Mouse (Mus musculus) midbrain, embryonic 10.5 days (tissue): Measurements from ENCODE around the gene Dnajc5g. TPM values are rescaled to one million over a fixed set of nuclear protein-coding genes. Genes with fewer than 3 reads are reported as not detected.

ENCODE experiments used
- DNase-seq: peaks from one replicate; pipeline ENCODE4 v3.0.0-alpha.2; 2017; ENCODE audit warnings: low spot score
- H3K27ac ChIP-seq: fragments of 300-500 bp; sonication (generic); replicated peaks from 2 replicates; pipeline ENCODE4 v1.5.1; 2016; ENCODE audit warnings: mild to moderate bottlenecking
- H3K27me3 ChIP-seq: fragments of 300-500 bp; sonication (generic); 2 replicates; pipeline ENCODE4 v1.6.1; 2016; ENCODE audit warnings: low read depth, mild to moderate bottlenecking; ENCODE audit not compliant: poor library complexity, severe bottlenecking
- H3K36me3 ChIP-seq: fragments of 300-500 bp; sonication (generic); 2 replicates; pipeline ENCODE4 v1.6.1; 2016; ENCODE audit warnings: mild to moderate bottlenecking, moderate library complexity
- H3K4me1 ChIP-seq: fragments of 300-500 bp; sonication (generic); 2 replicates; pipeline ENCODE4 v1.6.1; 2016
- H3K4me3 ChIP-seq: fragments of 300-500 bp; sonication (generic); 2 replicates; pipeline ENCODE4 v1.5.1; 2016; ENCODE audit warnings: mild to moderate bottlenecking, moderate library complexity
- H3K9me3 ChIP-seq: fragments of 300-500 bp; sonication (generic); replicated peaks from 2 replicates; pipeline ENCODE4 v1.6.1; 2016; ENCODE audit warnings: mild to moderate bottlenecking
- WGBS: fragments of 180-500 bp; shearing (Covaris S2); methylation state at CpG from one replicate; pipeline ENCODE4 v1.1.7; 2016; 5-methylcytosine and 5-hydroxymethylcytosine counted together
- polyA plus RNA-seq: library from polyadenylated mRNA; unstranded; fragments of >200 nt; fragmentation: Nextera tagmentation; extraction: Ambion mirVana; gene quantifications from 2 replicates; pipeline ENCODE4 v1.2.1, GENCODE M21; 2016

Dnajc5g gene
- polyA plus RNA-seq, 1 experiment from 2014 or later = not detected

DNA sequence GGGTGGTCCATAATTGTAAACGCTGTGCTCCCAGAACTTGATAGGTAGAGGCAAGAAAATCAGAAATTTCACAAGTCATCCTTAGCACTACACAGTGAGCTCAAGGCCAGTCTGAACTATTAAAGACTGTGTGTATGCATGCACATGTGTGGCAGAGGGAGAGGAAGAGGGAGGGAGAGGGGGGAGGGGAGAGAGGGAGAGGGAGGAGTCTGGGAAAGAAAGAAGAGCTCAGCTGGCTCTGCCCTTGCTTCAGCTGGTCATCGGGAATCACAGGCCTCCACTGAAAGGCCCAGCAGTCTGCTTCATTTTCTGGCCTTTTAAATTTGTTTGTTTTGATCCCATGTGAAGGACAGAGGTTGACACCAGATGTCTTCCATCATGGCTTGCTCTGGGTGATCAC lies 17.4 kb downstream of the Dnajc5g start:
- no peak overlapping the region for H3K4me3 ChIP-seq
- H3K4me1 ChIP-seq = peaks cover 4% of the 10 kb centered on the region; the same call in 1 of the 2 replicates
- H3K9me3 ChIP-seq = no peaks in the 10 kb centered on the region
- H3K27me3 ChIP-seq = no peaks in the 10 kb centered on the region
- H3K27ac ChIP-seq = no peak overlapping the region
- DNase-seq = no peak
- no peaks in the 10 kb centered on the region for H3K36me3 ChIP-seq
- WGBS = 47% methylated on average over 2 of the region's 2 CpGs

DNA sequence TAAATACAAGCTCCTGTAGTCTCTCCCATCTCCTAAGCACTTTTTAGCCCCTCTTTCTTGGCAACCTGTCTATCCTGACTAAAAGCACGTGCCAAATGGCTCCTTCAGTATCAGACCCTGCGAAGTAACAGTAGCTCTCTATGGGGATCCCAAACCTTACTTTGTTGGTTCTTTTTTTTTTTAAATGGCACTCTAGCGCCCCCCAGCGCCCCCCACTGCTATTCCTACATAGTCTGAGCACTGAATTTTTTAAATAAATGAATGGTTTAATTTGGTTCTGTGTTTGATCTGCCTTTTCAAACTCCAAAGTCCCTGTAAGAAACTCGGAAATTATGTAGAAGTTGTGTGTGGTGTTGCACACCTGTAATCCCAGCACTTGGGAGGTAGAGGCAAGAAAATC lies 20.0 kb downstream of the Dnajc5g start:
- no peaks in the 10 kb centered on the region for H3K36me3 ChIP-seq
- no peaks in the 10 kb centered on the region for H3K27me3 ChIP-seq
- no peak overlapping the region for H3K27ac ChIP-seq
- WGBS = 44% methylated on average over 5 of the region's 5 CpGs
- no peak for DNase-seq
- H3K4me1 ChIP-seq = peaks cover 4% of the 10 kb centered on the region; the same call in 1 of the 2 replicates
- no peaks in the 10 kb centered on the region for H3K9me3 ChIP-seq
- H3K4me3 ChIP-seq = no peak overlapping the region

DNA sequence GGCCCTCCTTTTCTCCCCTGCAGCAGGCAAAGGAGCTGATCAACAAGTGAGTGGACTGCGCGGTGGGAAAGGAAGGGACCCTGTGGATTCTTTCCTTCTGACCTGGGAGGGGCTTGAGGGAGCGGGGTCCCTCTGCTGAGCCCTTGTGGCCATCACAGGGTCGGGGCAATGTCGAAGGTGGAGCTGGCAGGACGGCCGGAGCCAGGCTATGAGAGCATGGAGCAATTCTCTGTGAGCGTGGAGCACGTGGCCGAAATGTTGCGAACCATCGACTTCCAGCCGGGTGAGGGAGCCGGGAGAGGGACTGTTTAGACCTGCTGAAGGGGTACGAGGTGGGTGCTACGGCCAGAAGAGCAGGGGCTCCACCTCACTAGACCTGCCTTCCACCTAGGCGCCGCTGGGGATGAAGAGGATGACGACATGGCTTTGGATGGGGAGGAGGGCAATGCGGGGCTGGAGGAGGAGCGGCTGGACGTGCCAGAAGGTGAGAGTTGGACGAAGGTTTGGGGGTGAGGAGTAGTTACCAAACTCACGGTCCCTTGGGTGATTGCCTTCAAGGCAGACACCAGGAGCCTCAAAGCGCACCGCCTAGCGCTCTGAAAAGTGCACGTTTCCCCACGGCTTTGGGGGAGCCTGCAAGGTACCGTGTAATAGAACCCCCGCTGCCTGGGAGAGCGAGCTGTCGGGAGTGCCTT lies 30.8 kb downstream of the Dnajc5g start:
- no peak overlapping the region for H3K27ac ChIP-seq
- H3K4me3 ChIP-seq = peak overlapping the region; percentile 49
- 1% methylated on average over 33 of the region's 33 CpGs for WGBS
- no peaks in the 10 kb centered on the region for H3K9me3 ChIP-seq
- H3K4me1 ChIP-seq = peaks cover 28% of the 10 kb centered on the region
- peak; percentile 32 for DNase-seq
- H3K36me3 ChIP-seq = peaks cover 8% of the 10 kb centered on the region
- H3K27me3 ChIP-seq = peaks cover 69% of the 10 kb centered on the region

GRCm38 (mm10) chr5:31137658-31138057 lies 31.6 kb downstream of the Dnajc5g start:
- WGBS = 1% methylated on average over 13 of the region's 13 CpGs
- peak; percentile 29 for DNase-seq
- Histone ChIP-seq H3K4me3 (peak overlapping the region; percentile 49), H3K9me3 (no peaks in the 10 kb centered on the region), H3K27me3 (peaks cover 66% of the 10 kb centered on the region), H3K4me1 (peaks cover 28% of the 10 kb centered on the region), H3K27ac (no peak overlapping the region), H3K36me3 (peaks cover 10% of the 10 kb centered on the region)

- under 1% methylated on average over 52 of the region's 52 CpGs for WGBS
- Histone ChIP-seq H3K4me3 (peak within 1 kb of the TSS; percentile 49), H3K4me1 (peaks cover 28% of the 10 kb centered on the region), H3K27me3 (peaks cover 66% of the 10 kb centered on the region), H3K9me3 (no peaks in the 10 kb centered on the region), H3K27ac (no peak within 1 kb of the TSS), H3K36me3 (peaks cover 12% of the 10 kb centered on the region)
- DNase-seq = peak; percentile 33
These were observed 32.3 kb downstream of the Dnajc5g start, which contains the start of gene Ucn for GRCm38 (mm10) chr5:31138241-31138967. Gene Ucn (minus strand): TSS chr5:31138829.

DNA sequence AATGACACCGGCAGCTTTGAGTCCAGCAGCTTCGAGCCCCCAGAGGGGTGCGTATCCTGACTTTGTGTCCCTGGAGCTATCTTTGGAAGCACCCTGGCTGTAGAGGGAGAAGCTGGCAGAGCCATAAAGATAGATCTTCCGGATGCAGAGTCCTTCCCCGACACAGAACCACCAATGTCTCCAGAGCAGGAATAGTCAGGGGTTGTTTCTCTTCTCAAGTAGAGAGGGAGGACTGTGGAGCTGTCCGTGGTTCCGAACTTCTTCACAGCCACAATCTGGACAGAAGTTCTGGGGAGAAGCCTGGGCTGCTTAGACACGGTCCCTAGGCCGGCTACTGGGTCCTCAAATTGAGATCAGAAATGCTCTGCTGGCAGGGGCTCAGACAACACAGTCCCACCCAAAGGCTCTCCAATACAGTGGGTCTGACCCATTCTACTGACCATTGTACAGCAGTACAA lies 32.9 kb downstream of the Dnajc5g start:
- no peaks in the 10 kb centered on the region for H3K9me3 ChIP-seq
- peak overlapping the region; percentile 49; the same call in 1 of the 2 replicates for H3K4me3 ChIP-seq
- no peak for DNase-seq
- peaks cover 17% of the 10 kb centered on the region for H3K36me3 ChIP-seq
- peaks cover 63% of the 10 kb centered on the region for H3K27me3 ChIP-seq
- H3K27ac ChIP-seq = no peak overlapping the region
- peaks cover 28% of the 10 kb centered on the region for H3K4me1 ChIP-seq
- 17% methylated on average over 9 of the region's 9 CpGs for WGBS

DNA sequence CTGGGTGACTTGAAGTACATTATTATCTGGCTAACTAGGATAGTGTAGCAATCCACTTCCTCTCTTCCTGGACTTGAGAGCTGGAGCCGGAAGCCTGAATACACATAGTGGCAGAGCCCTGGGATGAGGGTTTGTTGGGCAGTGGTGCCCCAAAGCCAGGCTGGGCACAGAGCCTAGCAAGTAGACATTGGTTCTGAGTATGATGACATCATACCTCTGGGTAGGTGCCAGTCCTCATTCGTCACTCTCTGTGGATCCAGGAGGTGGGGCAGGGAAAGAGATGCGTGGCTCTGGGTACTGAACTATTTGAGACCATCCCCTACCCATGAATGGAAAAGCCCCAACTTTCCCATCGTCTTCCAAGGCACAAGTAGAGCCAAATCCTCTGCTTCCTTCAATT lies 43.7 kb downstream of the Dnajc5g start:
- no peak overlapping the region for H3K27ac ChIP-seq
- H3K27me3 ChIP-seq = no peaks in the 10 kb centered on the region
- WGBS = 97% methylated on average over 4 of the region's 4 CpGs
- peaks cover 17% of the 10 kb centered on the region for H3K4me1 ChIP-seq
- H3K9me3 ChIP-seq = no peaks in the 10 kb centered on the region
- H3K36me3 ChIP-seq = peaks cover 48% of the 10 kb centered on the region
- no peak for DNase-seq
- no peak overlapping the region for H3K4me3 ChIP-seq

DNA sequence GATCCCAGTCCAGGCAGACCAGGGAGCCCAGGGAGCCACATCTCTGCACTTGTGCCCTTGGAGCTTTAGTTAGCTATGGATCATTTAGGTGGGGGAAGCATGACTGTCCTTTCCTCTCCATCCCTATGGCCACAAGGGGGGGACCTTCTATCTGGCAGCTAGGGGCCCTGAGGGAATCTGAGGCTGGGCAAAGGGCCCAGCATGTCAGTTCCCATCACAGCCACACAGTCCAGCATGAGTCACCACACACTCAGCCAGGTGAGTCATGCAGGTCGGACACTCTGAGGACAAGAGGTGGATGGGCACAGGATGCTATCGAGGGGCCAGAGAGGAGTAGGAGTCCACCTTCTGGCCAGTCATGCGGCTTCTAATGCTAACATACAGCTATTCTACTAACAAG lies 45.7 kb downstream of the Dnajc5g start:
- WGBS = 93% methylated on average over 3 of the region's 3 CpGs
- Histone ChIP-seq H3K27me3 (no peaks in the 10 kb centered on the region), H3K36me3 (peaks cover 46% of the 10 kb centered on the region), H3K4me1 (peaks cover 18% of the 10 kb centered on the region), H3K9me3 (no peaks in the 10 kb centered on the region), H3K4me3 (no peak overlapping the region), H3K27ac (no peak overlapping the region)
- DNase-seq = no peak

DNA sequence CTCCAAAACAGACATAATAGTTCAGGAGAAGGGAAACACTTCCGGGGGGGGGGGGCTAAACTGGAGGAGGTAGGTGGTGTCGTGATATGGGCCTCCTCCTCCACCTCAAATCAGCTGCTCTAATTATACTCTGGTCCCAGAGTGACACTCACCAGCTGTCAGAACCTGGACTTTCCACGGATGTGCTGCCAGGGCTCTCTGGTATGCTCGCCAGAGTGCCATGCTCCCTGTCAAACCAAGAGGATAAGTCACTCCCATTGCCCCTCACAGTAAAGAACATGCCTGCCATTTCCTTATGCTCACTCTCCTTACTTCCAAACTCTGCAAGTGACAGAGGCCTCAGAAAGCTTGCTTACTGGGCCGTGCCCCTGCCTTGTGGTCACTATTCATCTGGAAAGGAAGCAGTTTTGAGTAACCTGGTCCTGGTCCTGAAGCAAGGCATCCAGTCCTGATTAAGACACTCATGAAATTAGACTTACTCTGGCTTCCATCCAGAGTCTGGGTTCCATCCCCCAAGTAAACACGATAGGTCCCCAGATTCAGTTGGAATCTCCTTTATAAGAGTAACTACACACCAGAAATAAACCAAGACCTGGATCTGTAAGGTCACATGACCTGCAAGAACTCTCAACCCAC lies 47.5 kb downstream of the Dnajc5g start:
- peak overlapping the region; percentile 85 for H3K27ac ChIP-seq
- 38% methylated on average over 6 of the region's 6 CpGs for WGBS
- no peak for DNase-seq
- H3K27me3 ChIP-seq = no peaks in the 10 kb centered on the region
- H3K4me3 ChIP-seq = peak overlapping the region; percentile 69
- H3K9me3 ChIP-seq = no peaks in the 10 kb centered on the region
- peaks cover 53% of the 10 kb centered on the region for H3K36me3 ChIP-seq
- peaks cover 18% of the 10 kb centered on the region for H3K4me1 ChIP-seq

DNA sequence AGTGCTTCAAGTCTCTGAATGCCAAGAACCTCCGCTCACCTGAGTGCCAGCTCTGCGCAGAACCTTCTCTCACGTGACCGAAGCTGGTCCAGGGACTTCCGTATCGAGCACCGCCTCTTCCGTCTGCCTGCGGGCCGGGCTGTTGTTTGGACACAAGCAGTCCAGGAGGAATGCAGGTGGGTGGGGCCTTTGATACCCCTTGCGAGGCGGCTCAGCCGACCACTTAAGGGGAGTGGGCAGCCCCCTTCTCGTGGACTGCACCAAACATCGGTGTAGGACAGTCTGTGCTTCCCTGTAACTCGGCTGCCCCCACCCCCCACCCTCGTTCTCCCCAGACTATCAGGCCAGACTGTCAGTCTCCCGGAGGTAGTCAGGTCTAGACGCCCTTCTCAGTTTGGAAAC lies 48.1 kb downstream of the Dnajc5g start, which contains the start of gene Mpv17:
TSS of gene Mpv17 (minus strand) at position 100 of the 402 bp plus-strand sequence.
- Histone ChIP-seq H3K4me3 (peak within 1 kb of the TSS; percentile 69), H3K36me3 (peaks cover 55% of the 10 kb centered on the region), H3K27me3 (no peaks in the 10 kb centered on the region), H3K27ac (peak within 1 kb of the TSS; percentile 85), H3K9me3 (no peaks in the 10 kb centered on the region), H3K4me1 (peaks cover 18% of the 10 kb centered on the region)
- DNase-seq = peak; percentile 82
- WGBS = under 1% methylated on average over 19 of the region's 19 CpGs
